Mouse (Mus musculus) frontal cortex, adult 2 months (tissue): ENCODE results near the gene Cyp2f2. TPM values are rescaled to one million over a fixed set of nuclear protein-coding genes. Genes with fewer than 3 reads are reported as not detected.

ENCODE experiments used
- DNase-seq, 2 experiments: peaks; one replicate each; pipeline ENCODE4 v3.0.0; 2022; ENCODE audit warnings: low spot score in 1 of 2; ENCODE audit errors: extremely low spot score in 1 of 2
- polyA plus RNA-seq: library from polyadenylated mRNA; depleted of rRNA; stranded (reverse); fragments of >200 nt; gene quantifications from 2 replicates; pipeline ENCODE4 v1.2.3, GENCODE M21; 2012; rRNA removed

Gene Cyp2f2
- 1.2 and 3.7 TPM in 2 replicates for polyA plus RNA-seq

GRCm38 (mm10) chr7:27119676-27120075 lies at the start of gene Cyp2f2:
Cyp2f2 (plus strand) TSS chr7:27119909.
- no peak for DNase-seq

GRCm38 (mm10) chr7:27078641-27079040 lies 41.1 kb upstream of the Cyp2f2 start:
- DNase-seq: no peak

GRCm38 (mm10) chr7:27081625-27082024 lies 38.1 kb upstream of the Cyp2f2 start:
- no peak for DNase-seq

DNA sequence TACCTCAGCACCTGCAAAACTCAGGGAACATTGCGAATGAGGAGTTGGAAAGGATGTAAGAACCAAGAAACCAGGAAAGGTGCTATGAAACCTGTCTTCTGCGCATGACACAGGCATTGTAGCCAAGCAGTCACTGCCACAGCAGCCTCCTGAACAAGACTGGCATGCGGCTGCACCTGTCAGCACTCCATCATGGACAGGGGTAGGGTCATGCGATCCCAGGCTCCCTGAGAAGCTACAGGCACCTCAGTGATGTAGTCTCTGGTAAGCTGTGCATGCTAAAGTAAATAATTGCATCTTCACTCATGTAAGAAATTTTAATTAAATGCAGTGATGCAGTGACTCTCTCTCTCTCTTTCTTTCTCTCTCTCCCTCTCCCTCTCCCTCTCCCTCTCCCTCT lies 28.7 kb upstream of the Cyp2f2 start:
- DNase-seq: no peak

DNA sequence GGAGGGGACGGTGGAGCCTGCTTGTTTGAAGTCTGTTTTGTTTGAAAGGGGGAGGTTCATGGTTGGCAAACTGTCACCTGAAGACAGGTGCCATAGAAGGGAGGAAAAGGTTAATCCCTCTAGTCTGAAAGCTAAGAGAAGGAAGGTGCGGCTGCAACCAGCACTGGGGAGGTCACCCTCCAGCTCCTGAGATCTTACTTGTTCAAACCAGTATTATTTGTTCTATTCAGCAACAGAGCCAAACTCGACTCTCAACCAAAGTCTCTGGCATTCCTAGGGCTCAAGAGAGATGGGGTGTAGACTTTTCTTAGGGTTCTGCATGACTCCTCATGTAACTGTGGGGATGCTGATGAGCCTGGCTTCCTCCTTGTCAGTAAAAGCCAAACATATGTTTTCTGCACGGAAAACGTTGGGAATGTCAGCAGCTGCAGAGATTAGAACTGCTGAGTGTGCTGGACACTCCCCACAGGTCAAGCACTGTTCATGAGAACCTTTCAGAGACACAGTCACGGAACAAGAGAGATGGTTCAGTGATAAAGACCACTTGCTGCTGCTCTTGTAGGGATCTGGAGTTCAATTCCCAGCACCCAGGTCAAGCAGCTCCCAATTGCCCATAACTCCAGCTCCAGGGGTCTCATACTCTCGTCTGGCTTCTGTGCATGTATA lies 27.5 kb upstream of the Cyp2f2 start:
- DNase-seq: no peak

- no peak for DNase-seq
Observed at GRCm38 (mm10) chr7:27092882-27093281, 26.8 kb upstream of the Cyp2f2 start.

DNA sequence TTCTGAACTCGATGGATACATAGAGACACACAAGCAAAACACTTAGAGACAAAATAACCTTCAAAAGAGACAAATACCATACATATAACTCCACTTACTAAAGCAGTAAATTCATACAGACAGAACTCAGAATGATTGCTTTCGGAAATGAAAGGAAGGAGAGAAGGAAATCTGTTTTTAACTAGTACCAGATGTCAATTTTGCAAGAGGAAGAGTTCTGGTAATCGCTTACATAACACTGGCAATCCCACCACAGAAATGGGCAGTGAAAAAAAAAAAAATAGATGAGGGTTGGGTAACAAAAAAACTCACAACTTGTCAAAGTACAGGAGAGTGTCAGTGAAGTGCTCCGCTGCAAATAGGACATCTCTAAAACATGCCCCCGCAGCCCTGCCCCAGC lies 14.8 kb upstream of the Cyp2f2 start:
- DNase-seq: no peak

GRCm38 (mm10) chr7:27110327-27110726 lies 9.4 kb upstream of the Cyp2f2 start:
- DNase-seq: no peak

DNA sequence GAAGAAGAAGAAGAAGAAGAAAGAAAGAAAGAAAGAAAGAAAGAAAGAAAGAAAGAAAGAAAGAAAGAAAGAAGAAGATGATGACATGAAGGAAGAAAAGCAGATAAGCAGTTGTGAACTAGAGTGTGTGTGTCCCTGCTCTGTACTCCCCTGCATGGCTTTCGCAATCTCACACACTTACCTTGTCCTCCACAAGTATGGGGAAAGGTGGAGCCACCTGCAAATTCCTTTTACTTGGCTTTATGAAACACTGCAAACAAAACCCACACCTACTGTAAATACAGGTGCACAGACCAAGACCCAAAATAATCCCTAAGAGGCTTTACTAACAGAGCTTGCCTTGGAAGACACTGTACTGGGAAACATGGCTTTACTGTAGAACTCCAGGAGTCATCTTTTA lies 8.7 kb upstream of the Cyp2f2 start:
- no peak for DNase-seq

- no peak for DNase-seq
Observed at GRCm38 (mm10) chr7:27111987-27112386, 7.7 kb upstream of the Cyp2f2 start.

DNA sequence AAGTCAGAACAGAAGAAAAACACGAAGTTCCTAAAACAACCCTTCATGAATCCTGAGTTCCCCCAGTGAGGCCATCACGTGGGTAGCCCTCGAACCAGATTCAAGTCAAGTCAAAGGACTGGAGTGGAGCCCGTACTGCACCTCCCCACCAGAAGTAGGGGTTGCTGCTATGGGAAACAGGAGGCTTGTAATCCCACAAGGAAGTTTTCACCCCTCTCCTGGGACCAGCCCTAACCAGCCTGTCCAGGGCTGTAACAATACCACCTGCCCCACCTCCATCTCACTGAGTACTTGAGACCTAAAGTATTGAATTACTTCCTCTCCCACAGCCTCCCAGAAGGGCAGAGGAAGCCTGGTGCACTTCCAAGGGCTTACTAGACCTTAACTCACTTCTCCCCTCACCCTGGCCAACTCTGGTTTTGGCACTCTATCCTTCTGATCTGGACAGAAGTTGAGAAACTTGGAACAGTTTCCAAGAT lies 1.6 kb upstream of the Cyp2f2 start:
- DNase-seq: no peak

- DNase-seq: no peak
Observed at GRCm38 (mm10) chr7:27124305-27124832, 4.7 kb downstream of the Cyp2f2 start.

GRCm38 (mm10) chr7:27124969-27125368 lies 5.3 kb downstream of the Cyp2f2 start:
- no peak for DNase-seq

DNA sequence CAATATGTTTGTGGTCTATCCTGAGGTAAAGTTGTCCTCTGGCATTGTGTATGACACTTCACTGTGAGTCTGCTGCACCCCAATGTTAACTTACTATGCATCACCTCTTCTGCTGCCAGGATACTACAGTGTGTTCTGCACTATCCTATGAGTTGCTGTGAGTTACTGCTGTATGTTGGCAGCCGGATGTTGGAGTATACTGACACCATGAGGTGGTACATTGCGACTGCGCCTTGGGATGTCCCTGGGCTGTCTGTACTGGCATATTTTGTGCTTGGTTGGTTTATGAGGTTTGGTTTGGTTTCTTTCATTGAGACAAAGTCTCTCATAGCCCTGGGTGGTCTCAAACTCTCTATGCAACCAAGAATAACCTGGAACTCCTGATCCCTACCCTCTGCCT lies 8.5 kb downstream of the Cyp2f2 start:
- DNase-seq: peak in 1 of 2 experiments; percentile 66

- no peak for DNase-seq
Observed at GRCm38 (mm10) chr7:27128946-27129345, 9.2 kb downstream of the Cyp2f2 start.

GRCm38 (mm10) chr7:27129811-27130210 lies 10.1 kb downstream of the Cyp2f2 start:
- DNase-seq: no peak

GRCm38 (mm10) chr7:27130521-27131370 lies 11.0 kb downstream of the Cyp2f2 start:
- DNase-seq: no peak

GRCm38 (mm10) chr7:27131387-27131786 lies 11.7 kb downstream of the Cyp2f2 start:
- DNase-seq: no peak

- DNase-seq: peak in 1 of 2 experiments; percentile 81
Observed at GRCm38 (mm10) chr7:27132588-27132987, 12.9 kb downstream of the Cyp2f2 start.

DNA sequence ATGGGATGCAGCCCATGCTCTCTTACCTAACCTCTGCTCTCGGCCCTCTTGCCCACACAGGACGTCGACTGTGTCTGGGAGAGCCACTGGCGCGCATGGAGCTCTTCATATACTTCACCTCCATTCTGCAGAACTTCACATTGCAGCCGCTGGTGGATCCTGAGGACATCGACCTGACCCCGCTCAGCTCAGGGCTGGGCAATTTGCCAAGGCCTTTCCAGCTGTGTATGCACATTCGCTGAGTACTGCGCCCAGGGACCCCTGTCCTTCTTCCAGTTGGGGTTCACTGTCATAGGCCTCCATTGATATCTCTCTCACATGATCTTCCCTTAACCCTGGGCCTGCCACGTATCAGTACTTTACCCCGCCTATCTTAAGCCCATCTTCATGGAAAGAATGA lies 13.4 kb downstream of the Cyp2f2 start:
- no peak for DNase-seq

GRCm38 (mm10) chr7:27133757-27134156 lies 14.0 kb downstream of the Cyp2f2 start:
- DNase-seq: no peak
